Mouse (Mus musculus): ENCODE data around the gene Synj1.

Synj1 gene

DNA sequence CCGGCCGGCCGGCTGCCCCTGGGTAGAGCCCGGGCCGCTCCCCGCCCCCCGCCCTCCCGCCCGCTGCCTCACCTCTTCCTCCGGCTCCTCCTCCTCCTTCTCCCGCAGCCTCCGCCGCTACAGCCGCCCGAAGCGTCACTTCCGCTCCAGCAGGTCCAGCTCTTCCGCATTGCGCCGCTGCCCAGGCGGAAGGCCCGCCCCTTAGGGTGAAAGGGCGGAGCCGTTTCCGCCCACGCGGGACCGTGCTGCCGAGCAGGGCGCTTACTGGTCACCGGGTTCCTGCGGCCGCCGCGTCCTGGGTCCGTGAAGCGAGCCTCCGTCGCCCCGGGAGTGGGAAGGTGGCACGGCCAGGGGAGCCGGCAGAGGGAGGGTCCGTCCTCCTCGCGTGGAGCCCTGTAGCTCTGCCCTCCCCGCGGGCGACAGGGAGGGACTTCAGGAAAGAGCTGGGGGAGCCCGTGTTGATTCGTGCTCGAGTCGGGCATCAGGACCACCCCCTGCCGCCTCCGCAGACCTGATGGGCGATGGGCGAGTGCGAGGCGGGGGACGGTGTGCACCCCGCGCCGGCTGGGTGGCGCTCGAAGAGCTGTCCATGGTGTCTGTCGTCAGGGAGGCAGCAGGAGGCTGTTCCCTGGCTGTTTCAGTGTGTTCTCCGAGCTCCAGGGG lies at the start of gene Synj1:
Gene Synj1, minus strand, starts transcription at position 288 of the 663 bp plus-strand sequence.
- peak; percentile 83 to 89 for DNase-seq (ENCODE audit: low spot score in 2 of 2)

DNA sequence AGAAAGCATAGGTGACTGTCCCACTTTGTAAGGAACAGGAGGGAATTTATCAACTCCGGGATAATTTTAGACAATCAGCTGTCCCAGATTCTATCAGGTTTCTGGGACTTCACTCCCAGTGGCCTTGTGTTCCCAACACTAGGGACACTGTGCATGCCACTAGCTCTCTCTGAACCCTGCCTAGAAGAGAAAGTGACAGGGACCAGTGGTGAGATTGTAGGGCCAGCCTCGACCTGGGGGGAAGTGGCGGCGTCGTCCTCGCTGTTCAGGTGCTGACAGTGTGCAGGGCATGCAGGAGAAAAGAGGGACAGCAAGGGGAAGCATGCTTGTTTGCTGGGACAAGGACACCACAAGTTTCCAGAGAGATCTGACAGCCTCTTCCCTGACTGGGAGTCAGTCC lies 46.6 kb upstream of the Synj1 start:
- no peak for DNase-seq (ENCODE audit: low spot score in 2 of 2)

DNA sequence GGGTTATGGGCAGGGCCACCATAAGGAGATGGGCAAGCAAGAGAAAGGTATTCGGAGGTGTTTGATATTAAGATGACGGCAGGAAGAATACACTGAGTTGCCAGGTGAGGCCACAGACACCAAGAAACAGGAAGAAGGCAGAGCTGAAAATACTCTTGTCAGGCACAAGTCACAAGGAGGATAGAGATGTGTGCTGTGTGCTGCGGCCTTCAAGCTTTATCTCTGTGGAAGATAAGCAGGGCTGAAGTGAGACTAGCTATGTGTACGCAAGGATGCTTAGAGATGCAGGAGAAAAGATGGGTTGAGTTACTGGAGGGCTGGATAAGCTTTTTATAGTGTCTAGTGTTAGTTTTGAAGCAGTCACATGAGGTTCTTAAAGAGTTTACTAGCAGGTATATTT lies 46.2 kb upstream of the Synj1 start:
- DNase-seq (ENCODE audit: low spot score in 2 of 2), result no peak

DNA sequence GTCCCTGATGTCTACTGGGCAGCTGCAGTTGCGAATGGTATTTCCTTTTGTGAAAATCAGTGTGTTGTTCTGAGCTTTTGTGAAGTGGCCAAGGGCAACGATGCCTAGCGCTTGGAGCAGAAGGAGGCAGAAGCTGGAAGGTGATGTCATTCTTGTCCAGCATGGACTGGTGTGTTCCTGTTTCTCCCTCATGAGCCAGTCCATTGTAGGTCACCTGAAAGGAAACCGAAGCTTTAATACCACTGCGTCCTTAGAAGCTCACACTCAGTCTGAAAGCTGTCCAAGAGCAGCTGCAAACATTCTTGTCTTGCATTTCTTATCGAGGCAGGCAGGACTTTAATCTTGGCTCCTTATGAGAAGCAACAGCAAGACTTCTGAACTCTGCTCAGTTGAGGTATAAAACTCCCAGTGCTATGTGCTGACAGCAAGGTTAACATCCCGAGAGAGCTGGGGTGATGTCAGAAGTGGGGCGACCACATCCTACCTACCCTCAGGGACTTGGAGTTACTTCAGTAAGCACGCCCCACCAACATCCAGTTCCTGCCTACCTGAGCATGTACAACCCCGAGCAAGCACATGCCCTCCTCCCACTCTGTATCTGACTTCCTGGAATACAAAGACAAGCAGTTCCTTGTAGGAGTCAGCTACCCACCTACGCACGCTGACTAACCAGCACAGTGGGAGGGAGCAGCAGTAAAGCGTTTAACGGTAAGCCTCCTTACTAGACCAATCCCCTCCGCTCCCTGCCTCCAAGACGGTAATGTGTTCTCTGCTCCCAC lies 45.1 kb upstream of the Synj1 start:
- DNase-seq (ENCODE audit: low spot score in 2 of 2), result peak in 1 of 2 experiments; percentile 18

DNA sequence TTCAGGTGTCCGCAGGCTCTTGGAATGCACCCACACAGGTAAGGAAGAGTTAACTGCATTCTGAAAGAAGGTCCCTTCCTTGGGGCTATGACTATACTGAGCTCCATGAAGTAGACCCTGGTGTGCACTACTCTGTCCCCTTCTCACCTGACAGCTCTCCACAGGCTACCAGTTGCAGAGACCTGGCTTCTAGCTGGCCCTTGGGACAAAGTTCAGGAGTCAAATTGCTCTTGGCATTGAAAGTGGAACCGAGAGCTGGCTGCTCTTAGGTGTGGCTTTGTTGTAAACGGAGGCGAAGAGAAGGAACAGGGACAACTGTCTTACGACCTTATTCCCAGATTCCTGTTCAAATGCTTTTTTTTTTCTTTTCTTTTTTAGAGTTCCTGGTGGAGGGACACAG lies 44.0 kb upstream of the Synj1 start:
- no peak for DNase-seq (ENCODE audit: low spot score in 2 of 2)

DNA sequence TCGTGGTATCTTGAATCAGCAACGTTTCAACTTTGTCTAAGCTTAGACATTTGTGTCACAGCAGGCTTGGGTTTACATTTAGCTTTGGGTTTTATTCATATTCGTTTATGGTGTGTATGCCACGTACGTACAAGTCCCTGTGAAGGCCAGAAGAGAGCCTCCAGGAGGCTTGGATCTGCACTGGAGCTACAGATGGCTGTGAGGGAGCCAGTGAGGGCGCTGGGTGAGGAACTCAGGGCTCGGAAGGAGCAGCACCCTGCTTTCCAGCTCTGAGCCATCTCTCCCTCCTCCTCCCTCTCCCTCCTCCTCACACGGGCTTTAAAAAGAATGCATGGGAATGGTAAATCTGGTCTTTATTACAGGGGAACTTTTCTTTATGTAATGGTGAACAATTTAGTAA lies 42.5 kb upstream of the Synj1 start:
- no peak for DNase-seq (ENCODE audit: low spot score in 2 of 2)

DNA sequence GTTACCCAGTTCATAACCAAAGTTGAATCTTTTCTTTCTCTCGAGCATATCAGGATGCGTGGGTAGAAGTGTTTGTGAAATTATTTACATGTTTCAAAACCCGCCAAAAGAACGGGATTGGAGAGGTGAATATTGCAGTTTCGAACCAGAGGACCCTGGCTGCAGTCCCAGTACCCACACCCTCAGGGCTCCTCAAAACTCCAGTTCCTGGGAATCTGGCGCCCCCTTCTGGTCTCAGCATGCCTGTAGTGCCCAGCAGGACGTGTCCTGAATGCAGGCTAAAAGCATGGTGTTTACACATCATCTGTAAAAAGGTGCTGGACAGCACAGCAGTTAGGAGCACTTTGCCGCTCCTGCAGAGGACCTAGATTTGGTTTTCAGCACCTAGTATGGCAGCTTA lies 34.4 kb upstream of the Synj1 start:
- DNase-seq (ENCODE audit: low spot score in 2 of 2), result peak; percentile 16 to 35

DNA sequence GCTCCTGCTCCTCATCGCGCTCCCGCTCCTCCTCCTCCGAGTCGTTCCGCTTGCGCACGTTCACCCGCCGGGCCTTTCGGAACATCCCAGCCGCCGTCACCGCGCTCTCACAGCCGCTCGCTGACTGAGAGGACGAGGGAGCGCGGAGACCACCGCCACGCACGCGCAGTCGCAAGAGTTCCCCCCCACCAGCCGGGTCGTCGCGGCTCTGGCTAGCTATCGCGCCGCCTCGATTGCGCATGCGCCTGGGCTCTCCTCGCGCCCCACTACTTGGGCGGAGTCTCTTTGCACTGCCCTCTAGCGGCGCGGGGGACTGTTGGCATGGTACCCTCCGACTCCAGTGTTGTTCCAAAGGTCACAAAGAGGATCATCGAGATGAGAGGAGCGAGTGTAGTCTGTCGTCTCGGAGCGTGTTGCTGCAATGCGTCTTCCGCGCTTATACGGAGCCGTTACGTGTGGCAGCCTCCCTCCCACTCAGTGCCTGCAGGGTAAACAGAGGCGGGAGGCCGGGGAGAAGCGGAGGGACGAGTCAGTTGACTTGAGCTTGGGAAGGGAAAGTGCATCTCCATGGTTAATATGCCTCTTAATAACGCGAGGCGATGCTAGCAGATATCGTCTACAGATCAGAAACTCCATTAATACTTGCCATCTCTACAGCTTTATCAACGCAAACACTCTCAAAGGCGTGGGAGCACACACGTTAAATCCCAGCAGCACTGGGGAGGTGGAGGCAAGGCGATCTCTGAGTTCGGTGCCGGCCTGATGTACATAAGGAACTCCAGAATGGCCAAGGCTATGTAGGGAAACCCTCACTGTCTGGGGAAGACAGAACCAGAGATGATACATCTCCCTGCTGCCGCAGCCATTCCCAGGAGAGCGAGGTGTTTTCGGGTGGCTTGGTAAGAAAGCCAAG lies 33.4 kb upstream of the Synj1 start, which contains the start of gene Paxbp1:
Gene Paxbp1, minus strand, starts transcription at position 274 of the 913 bp plus-strand sequence.
- peak; percentile 97 to 99 for DNase-seq (ENCODE audit: low spot score in 2 of 2)

DNA sequence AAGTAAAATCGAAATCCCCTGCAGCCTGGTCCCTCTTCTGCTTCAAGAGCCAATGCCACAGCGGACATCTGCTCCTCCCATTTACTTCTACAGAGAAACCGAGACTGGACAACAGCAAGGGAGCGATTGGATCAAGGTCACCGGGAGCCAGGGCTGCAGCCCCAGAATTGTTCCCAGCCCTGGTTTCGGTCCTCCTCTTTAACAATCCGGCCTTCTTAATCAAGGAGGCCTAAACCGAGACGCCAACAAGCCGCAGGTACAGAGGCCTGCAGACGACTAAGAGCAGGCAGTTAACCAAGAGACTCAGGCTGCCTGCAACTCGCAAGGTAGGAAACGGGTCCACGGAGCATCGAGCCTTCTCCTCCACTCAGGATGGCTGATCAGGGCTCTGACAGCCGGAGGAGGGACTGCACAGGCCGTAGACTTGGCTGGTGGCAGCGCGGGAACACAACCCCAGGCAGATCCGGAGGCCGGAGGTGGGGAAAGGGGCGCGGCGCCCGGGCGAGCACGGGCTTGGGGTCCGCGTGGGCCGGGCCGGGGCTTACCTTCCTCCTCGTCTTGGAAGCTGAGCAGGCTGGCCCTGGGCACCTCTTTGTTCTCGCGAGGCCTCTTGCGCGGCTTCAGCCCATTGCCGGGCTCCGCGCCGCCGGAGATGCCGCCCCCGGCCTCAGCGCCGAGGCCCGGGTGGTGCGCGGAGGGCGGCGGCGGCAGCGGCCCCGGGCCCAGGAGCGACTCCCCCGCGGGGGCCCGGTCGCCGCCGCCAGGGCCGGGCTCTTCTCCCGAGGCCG lies 32.5 kb upstream of the Synj1 start:
- peak; percentile 40 to 52 for DNase-seq (ENCODE audit: low spot score in 2 of 2)

DNA sequence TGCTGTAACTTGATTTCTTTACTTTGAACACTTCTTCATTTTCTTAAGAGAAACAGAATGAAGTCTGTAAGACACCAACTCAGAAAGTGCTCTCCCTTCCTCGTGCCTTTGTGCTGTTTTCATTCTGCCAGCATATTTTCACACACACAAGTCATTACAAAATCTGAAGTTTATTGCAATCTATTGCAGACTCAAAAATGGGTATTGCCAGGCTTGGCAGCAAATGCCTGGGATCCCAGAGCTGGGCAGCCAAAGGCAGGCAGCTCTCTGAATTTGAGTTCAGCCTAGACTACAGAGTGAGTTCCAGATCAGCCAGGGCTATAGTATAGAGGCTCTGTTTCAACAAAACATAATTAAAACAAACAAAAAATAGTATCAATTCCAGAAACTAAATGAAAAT lies 31.5 kb upstream of the Synj1 start:
- DNase-seq (ENCODE audit: low spot score in 2 of 2), result no peak

DNA sequence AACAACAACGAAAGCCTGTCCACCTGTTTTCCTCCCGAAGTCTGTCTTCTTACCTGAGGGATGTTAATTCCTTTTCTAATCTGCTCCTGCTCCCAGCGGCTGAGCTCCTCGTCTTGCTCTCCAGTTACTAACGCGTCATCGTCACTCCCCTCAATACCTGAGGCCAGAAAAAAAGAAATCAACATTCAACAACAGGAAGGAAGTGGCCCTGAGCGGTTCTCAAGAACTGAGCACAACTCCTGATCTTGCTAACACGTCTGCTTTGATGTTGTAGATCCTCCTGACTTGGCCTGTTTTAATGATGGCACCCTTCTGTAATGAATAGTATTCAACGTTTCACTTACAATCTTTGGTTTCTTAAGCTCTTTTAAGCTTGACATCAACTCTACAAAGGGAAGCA lies 24.8 kb upstream of the Synj1 start:
- DNase-seq (ENCODE audit: low spot score in 2 of 2), result no peak

DNA sequence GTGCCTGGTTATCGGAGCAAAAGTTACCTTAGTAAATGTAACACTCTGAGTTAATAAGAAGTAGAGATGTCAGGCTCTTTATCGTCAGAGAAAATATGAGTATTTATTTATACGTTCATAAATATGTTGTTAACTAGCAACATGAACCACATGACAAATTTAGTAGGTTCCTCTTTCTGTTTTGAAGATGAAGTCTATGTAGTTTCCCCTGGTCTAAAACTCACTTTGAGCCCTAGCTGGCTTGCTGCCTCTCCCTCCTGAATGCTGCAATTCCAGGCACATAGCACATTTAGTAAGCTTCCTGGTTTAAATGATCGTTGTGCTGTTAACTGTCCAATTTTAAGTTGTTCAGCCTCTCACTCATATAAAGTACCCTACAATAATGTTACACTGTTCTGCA lies 19.6 kb upstream of the Synj1 start:
- no peak for DNase-seq (ENCODE audit: low spot score in 2 of 2)

DNA sequence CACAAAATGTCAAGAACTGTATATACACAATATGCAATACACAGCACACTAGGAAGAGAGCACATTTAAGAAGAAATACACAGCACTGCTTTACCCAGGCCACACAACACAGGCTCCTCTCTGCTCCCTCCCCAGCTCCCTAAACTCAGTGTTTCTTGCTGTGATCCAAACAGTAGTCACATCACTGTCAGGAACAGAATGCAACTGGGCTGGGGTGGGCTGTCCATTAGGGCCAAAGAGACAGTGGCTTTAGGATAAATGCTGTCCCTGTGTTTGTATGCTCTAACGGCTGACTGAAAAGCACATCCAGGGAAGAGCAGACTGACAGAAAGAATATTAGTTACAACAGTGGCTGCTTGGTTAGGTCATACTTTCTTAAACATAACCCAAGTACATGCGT lies 18.8 kb upstream of the Synj1 start:
- DNase-seq (ENCODE audit: low spot score in 2 of 2), result no peak

DNA sequence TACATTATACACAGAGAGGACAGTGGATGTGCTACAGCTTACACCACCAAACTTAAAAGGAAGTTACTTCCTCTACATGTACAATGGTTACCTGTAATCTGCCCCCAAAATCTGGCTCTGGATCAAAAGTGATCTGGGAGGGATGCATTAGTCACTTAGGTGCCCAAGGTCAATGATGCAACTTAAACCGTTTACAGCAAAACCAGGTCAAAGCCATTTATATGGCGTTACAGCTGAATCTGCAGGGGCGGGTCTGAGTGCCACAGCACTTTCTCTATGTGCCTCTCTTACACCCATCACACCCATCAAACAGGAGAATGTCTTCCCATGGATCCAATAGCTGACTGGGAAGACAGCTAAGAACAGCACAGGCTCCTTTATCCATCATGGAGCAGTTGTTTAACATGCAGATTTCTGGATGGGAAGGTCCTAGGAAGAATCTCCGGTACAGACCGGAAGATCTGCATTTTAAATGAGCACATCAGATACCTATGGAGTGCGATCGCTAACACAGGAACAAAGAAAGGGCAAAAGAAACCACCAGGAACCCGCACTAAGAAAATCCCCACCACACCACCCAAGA lies 18.1 kb upstream of the Synj1 start:
- no peak for DNase-seq (ENCODE audit: low spot score in 2 of 2)

DNA sequence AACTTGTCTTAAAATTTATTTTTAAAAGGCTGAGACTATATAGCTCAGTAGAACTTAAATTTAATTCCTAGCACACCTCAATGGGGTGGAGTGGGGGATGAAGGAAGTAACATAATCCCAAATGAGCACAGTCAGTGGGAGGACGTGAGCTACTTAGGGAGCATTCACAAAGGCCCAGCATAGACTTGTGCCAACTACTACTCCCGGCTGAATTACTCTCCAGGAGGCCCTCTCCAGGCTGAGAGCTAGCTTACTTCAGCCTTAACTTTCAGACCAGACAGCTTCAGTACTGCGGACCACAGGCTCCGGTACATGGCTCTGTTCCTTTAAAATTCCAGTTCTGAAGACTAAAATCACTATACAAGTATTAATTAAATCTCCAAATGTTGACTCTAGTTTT lies 15.2 kb upstream of the Synj1 start:
- no peak for DNase-seq (ENCODE audit: low spot score in 2 of 2)

DNA sequence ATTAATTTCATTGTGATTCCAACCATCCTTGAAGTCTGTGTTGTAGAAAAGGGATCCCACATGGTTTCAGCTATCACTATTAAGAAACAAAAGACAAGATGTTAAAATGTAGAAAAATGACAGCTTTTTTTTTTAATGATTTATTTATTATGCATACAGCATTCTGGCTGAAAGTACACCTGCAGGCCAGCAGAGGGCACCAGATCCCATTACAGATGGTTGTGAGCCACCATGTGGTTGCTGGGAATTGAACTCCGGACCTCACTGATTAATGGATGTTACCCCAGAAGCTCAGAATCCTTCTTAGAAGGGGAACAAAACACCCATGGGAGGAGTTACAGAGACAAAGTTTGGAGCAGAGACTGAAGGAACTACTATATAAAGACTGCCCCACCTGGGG lies 12.3 kb upstream of the Synj1 start:
- DNase-seq (ENCODE audit: low spot score in 2 of 2), result no peak

DNA sequence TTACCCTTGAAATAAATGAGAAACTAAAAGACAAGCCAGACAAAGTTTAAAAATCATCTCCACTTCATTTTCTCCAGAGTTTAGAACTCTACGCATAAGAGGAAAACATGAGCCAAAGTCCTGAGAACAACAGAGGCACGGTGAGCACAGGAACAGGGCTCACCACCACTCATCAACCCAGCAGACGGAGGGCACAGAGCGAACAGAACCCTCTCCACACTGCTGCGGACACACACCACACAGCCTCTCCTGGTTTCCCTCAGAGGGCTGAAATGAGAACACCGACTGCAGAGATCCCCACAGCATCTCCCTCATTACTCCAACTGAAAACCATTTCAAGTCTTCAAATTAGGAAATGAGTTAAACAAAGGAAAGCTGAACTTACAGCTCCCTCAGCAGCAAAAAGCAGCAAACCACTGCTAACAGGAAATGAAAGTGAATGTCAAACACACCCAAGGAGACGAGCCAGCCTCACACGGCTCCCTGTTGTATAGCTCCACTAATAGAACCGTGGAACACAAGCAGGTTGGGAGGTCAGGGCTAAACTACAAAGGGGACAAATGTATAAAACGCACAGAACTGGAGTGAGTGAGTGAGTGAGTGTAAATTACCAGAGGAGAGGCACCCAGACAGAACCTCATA lies 9.9 kb upstream of the Synj1 start:
- DNase-seq (ENCODE audit: low spot score in 2 of 2), result no peak

DNA sequence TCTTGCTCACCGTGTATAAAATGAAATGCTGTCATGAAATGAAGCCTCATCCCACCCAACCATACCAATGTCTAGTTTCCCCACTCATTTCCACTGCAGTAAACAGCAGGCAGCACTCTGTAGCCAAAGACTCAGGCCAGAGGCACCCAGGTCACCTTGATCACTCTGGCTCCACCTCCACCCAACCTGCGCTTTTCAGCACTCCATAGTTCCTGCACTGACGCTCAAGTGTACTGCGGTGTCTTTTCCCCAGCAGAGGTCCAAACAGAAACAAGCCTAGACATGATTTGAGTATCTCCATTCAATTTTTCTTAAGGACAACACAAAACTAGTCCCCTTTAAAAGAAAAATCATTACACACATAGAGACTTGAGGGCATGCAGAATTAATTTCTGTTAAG lies 8.4 kb upstream of the Synj1 start:
- no peak for DNase-seq (ENCODE audit: low spot score in 2 of 2)

DNA sequence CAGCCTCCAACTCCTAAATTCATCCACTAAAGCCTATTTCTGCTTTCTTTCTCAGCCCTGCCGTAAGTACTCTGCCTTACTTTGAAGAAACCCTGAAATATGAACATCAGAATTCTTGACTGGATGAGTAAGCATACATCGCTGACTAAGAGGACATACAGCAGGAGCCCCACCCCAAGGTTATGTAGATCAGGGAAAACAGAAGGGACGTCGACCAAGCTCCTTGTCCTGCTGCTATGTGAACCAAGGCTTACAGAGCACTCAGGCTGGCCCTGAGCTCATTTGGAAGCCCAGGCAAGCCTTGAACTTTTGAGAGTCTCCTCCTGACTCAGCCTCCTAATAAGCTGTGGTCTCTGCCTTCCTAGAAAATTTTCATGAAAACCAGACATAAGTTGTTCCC lies 4.7 kb upstream of the Synj1 start:
- no peak for DNase-seq (ENCODE audit: low spot score in 2 of 2)

DNA sequence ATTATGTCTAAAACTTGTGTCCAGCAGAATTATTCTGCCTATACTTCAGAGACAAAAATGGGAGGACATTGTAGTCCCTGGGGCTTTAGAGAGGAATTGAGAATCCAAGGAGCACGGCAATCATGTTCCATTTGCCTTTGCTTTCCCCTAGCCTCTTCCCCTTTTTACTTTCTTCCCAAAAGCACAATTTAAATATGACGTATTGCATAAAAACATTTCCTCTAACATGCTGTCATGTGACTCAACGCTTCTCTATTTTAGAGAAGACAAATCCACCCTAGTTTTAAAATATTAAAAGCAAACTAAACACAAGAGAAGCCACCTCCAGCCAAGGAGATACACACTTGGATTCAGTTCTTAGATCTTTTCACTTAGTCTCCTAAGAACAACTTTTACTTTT lies 739 bp upstream of the Synj1 start:
- no peak for DNase-seq (ENCODE audit: low spot score in 2 of 2)

DNA sequence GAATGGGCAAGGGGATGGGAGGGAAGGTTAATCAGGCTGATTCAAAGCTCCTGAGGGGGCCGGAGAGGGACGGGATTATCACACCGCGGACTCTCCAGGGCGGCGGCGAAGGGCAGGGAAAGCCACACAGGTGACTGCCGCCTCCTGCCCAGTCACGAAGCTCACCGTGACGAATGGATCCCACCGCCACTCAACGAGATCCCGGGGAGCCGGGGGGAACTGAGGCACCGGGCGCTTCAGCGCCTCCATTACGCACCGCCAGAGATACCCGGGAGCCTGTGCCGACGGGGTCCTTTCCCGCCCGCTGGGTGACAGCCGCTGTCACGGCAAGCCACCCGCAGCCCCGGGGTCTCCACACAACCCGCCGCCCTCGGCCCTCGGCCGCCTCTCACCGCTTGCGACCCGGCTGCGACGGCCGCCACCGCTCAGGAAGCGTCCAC lies 507 bp downstream of the Synj1 start:
- DNase-seq (ENCODE audit: low spot score in 2 of 2), result no peak
